Mouse (Mus musculus): ENCODE measurements around the gene Usp42. TPM values are rescaled to one million over a fixed set of nuclear protein-coding genes. Genes with fewer than 3 reads are reported as not detected.
A peak's percentile ranks its signal among the peaks of the same experiment; 100 is the strongest.

The Usp42 gene
- polyA plus RNA-seq, 1 experiment from 2014 or later = 15.4 TPM

DNA sequence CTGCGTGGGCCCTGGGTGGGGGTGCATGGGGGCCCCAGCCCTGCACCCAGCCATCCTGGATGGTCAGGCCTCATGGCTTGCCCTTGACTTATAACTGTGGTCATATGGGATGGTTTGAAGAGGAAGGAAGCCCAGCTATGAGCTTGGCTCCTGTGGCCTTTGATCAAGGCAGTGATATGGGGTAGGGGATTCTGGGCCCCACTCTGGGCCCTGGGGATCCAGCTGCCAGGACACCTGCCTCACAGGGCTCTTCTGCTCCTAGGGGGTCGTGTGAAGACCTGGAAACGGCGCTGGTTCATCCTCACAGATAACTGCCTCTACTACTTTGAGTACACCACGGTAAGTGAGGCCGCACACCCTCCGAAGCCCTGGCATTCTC lies 25.3 kb downstream of the Usp42 start:
- H3K36me3 ChIP-seq = peaks cover 34% of the 10 kb centered on the region
- ATAC-seq = peak; percentile 24; the same call in 1 of the 2 replicates
- H3K4me3 ChIP-seq (replicated peaks) = no peak overlapping the region
- no peak overlapping the region for H3K9ac ChIP-seq
- H3K4me2 ChIP-seq (replicated peaks) = no peak overlapping the region
- no peaks in the 10 kb centered on the region for H3K9me3 ChIP-seq
- no peaks in the 10 kb centered on the region for H3K27me3 ChIP-seq (replicated peaks)
- no peaks in the 10 kb centered on the region for H3K4me1 ChIP-seq (replicated peaks)
- peak overlapping the region; percentile 41; the same call in 1 of the 2 replicates for H3K27ac ChIP-seq
- whole genome bisulfite sequencing = 85% methylated on average over 7 of the region's 7 CpGs

DNA sequence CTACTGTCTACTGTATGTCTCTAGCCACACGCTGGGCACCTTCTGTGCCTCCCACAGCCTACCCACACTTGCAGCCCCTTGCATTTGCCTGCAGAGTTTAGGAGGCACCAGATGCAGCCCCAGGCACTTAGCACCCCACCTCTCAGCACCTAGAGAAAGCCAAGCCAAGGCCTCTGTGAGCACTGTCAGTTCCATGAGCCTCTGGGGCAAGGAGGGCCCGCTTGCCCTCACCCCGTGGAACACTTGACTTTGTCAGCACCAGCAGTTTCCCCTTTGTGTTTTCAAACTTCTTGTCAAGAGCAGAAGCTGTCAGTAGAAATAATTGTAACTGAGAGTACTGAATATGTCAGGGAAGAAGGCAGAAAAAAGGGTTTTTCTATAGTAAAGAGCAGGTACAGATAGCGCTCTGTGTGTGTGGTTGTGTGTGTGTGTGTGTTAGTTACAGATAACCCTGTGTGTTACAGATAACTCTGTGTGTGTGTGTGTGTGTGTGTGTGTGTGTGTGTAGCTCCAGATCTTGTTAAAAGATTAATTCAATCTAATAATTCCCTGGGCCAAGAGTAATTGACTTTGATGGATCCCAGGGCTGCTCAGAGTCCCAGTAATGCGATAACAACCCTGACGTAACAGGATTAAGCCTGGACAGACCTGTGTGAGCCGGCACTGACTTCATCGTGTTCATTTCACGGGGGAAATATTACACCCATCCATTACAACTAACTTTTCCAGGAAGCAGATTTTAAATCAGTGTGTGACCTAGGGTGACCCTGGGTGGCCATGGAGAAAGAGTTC lies 25.9 kb downstream of the Usp42 start:
- H3K27ac ChIP-seq = peak overlapping the region; percentile 41; the same call in 1 of the 2 replicates
- H3K9me3 ChIP-seq = no peaks in the 10 kb centered on the region
- H3K4me3 ChIP-seq (replicated peaks) = no peak overlapping the region
- ATAC-seq = peak; percentile 64
- no peaks in the 10 kb centered on the region for H3K4me1 ChIP-seq (replicated peaks)
- no peak overlapping the region for H3K9ac ChIP-seq
- 67% methylated on average over 9 of the region's 9 CpGs for WGBS
- H3K27me3 ChIP-seq (replicated peaks) = no peaks in the 10 kb centered on the region
- no peak overlapping the region for H3K4me2 ChIP-seq (replicated peaks)
- peaks cover 36% of the 10 kb centered on the region for H3K36me3 ChIP-seq

DNA sequence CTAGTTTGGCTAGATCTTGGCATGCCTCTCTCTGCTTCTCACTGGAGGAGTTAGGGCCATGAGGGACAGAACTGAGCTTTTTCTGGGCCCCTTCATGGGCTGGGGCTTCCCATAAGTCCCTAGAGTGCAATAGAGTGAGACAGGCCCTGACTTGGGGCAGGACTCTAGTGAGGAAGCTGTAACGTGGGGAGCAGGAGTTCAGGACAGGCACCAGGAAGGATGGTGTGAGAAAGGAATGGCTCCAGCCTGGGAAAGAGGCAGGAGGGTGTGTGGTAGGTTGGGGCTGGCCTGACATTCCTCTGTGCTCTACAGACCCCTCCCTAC lies 26.5 kb downstream of the Usp42 start:
- 0 out of 2 replicates have a peak overlapping the region, but pooled peaks have one; percentile 36 for H3K27ac ChIP-seq
- no peaks in the 10 kb centered on the region for H3K9me3 ChIP-seq
- no peak overlapping the region for H3K4me3 ChIP-seq (replicated peaks)
- no peaks in the 10 kb centered on the region for H3K27me3 ChIP-seq (replicated peaks)
- 59% methylated on average over 1 of the region's 1 CpGs for WGBS
- H3K4me1 ChIP-seq (replicated peaks) = no peaks in the 10 kb centered on the region
- H3K36me3 ChIP-seq = peaks cover 38% of the 10 kb centered on the region
- no peak for ATAC-seq
- H3K9ac ChIP-seq = no peak overlapping the region
- H3K4me2 ChIP-seq (replicated peaks) = no peak overlapping the region

DNA sequence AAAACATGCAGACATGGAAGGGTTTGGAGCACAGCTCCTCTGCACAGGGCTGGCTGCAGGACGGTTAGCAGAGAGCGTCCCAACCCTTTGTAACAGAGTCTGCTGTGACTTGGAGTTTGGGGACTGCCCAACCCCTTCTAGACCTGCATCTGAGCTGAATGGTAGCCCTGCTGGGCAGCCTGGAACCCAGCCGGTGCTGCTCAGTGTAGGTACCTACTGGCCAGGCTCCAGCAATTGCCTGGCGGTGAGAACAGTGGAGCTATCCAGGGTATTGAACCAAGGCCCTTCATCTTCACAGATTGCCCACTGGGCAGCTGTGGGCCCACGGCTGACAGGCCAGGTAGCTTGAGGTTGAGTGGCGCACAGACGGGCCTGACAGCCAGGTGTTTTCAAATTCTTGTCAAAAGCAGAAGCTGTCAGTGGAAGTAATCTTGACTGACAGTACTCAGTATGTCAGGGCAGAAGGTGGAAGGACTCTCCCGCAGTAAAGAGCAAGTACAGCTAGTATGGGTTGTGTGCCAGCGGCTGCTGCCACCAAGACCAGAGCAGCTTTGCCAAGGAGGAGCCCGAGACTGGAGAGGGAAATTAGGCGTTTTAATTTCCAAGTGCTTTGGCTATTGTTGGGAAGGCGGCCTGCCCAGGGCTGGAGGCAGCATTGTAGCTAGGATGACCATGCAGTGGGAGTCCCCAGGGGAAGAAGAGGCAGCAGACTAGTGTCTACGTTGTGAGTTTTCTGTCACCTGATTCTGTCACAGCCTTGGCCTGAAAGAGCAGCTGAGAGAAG lies 27.0 kb downstream of the Usp42 start:
- H3K27ac ChIP-seq = 0 out of 2 replicates have a peak overlapping the region, but pooled peaks have one; percentile 3
- H3K36me3 ChIP-seq = peaks cover 38% of the 10 kb centered on the region
- ATAC-seq = no peak
- no peaks in the 10 kb centered on the region for H3K9me3 ChIP-seq
- no peak overlapping the region for H3K9ac ChIP-seq
- WGBS = 81% methylated on average over 13 of the region's 13 CpGs
- no peaks in the 10 kb centered on the region for H3K4me1 ChIP-seq (replicated peaks)
- H3K4me2 ChIP-seq (replicated peaks) = no peak overlapping the region
- no peak overlapping the region for H3K4me3 ChIP-seq (replicated peaks)
- no peaks in the 10 kb centered on the region for H3K27me3 ChIP-seq (replicated peaks)

DNA sequence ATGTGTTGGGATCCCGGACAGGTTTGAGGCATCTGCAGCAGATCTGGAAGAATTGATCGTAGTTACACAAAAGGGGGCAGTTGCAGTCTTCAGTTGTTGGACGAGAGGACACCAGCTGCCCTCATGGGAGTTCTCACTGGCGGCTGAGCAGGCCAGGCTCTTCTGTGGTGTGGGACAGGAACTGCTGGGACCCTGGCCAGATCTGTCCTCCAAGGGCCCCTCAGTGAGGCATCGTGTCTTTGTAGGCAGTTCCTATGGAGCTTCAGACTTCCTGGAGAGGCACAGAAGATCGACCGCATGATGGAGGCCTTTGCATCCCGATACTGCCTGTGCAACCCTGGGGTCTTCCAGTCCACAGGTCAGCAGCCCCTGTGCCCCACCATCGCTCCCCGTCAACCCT lies 31.0 kb downstream of the Usp42 start:
- Histone ChIP-seq H3K4me3 (replicated peaks) (no peak overlapping the region), H3K36me3 (peaks cover 26% of the 10 kb centered on the region), H3K27ac (no peak overlapping the region), H3K9ac (no peak overlapping the region), H3K27me3 (replicated peaks) (no peaks in the 10 kb centered on the region), H3K4me2 (replicated peaks) (no peak overlapping the region), H3K4me1 (replicated peaks) (no peaks in the 10 kb centered on the region), H3K9me3 (no peaks in the 10 kb centered on the region)
- ATAC-seq = no peak
- 89% methylated on average over 10 of the region's 10 CpGs for WGBS

DNA sequence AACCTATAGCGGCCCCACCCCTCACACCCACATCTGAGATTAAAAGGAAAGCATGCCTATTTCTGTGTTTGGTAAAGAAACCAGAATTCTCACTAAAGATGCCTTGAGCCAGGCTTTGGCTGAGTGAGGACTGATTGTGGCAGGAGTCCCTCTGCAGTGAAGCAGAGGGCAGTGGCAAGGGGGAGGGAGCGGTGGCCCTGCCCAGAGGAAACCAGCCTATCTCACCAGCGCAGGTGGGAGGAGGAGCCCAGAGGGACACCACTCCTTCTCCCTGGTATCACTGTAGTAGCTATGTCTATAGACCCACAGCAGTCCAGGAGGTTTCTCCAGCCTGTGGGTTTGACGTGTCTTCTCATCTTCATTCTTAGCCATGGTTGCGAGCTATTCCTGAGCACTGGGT lies 31.8 kb downstream of the Usp42 start:
- peaks cover 26% of the 10 kb centered on the region for H3K36me3 ChIP-seq
- H3K4me3 ChIP-seq (replicated peaks) = no peak overlapping the region
- WGBS = 91% methylated on average over 5 of the region's 5 CpGs
- peak; percentile 76; the same call in 1 of the 2 replicates for ATAC-seq
- H3K4me1 ChIP-seq (replicated peaks) = no peaks in the 10 kb centered on the region
- H3K27me3 ChIP-seq (replicated peaks) = no peaks in the 10 kb centered on the region
- H3K27ac ChIP-seq = no peak overlapping the region
- H3K9me3 ChIP-seq = no peaks in the 10 kb centered on the region
- no peak overlapping the region for H3K9ac ChIP-seq
- H3K4me2 ChIP-seq (replicated peaks) = no peak overlapping the region

DNA sequence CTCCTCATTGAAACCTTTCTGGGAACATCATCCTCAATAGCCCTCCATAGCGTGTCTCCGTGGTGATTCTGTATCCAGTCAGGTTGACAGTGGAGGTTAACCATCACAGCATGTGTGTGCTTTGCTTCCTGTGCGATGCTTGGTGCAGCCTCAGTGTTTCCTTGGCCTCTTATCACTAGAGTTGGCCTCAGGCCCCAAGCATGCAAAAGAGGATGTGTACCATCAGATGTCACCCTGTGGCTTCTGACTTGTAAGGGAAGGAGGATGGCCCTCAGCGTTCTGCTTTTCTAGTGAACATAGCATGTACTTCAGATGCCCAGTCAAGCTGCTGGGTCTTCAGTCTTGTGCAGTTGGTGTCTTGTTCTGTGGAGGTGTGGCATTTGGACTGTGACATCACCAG lies 33.6 kb downstream of the Usp42 start:
- Histone ChIP-seq H3K36me3 (peaks cover 27% of the 10 kb centered on the region), H3K9me3 (no peaks in the 10 kb centered on the region), H3K4me3 (replicated peaks) (no peak overlapping the region), H3K4me2 (replicated peaks) (no peak overlapping the region), H3K27me3 (replicated peaks) (no peaks in the 10 kb centered on the region), H3K4me1 (replicated peaks) (no peaks in the 10 kb centered on the region), H3K27ac (no peak overlapping the region), H3K9ac (no peak overlapping the region)
- 86% methylated on average over 4 of the region's 4 CpGs for WGBS
- no peak for ATAC-seq

DNA sequence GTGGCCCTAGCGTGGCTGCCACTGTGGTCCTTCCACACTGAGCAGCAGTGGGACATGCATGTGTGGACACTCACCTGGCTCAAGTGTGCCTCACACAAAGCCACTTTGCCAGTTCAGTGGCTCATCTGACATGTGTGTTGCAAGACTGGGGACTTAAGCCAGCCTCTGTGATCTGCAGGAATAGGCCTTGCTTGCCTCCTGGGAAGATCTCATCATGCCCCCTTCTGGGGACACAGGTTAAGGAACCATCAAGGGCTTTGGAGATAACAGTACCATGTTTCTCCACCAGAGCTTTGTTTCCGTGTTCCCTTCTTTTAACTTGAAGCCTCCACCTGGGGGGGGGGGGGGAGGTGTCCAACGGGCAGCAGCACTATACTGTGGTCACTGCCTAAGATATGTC lies 35.8 kb downstream of the Usp42 start:
- Histone ChIP-seq H3K9ac (no peak overlapping the region), H3K9me3 (no peaks in the 10 kb centered on the region), H3K4me3 (replicated peaks) (no peak overlapping the region), H3K4me2 (replicated peaks) (no peak overlapping the region), H3K4me1 (replicated peaks) (no peaks in the 10 kb centered on the region), H3K27me3 (replicated peaks) (no peaks in the 10 kb centered on the region), H3K36me3 (peaks cover 27% of the 10 kb centered on the region), H3K27ac (no peak overlapping the region)
- WGBS = 56% methylated on average over 3 of the region's 3 CpGs
- ATAC-seq = peak; percentile 61; the same call in 1 of the 2 replicates

DNA sequence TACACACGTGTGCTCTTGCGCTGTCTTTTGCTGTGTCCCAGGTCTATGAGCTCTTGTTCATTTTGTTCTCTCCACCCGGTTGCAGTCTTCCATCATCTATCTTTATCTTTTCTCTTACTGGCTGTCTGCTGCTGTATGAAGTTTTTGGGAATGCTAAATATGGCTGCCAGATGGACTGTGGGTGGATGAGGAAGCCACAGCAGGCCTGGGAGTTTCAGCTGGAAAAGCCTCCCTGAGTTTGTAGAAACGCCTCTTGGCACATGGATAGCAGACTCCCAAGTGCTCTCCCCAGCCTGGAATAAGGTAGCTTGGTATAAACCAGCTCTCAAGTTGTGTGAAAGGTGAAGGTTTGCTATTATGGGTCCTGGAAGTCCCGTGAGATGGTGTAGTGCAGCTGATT lies 41.2 kb downstream of the Usp42 start:
- no peak overlapping the region for H3K9ac ChIP-seq
- WGBS = 97% methylated on average over 5 of the region's 5 CpGs
- H3K4me1 ChIP-seq (replicated peaks) = no peaks in the 10 kb centered on the region
- no peak overlapping the region for H3K27ac ChIP-seq
- no peak overlapping the region for H3K4me3 ChIP-seq (replicated peaks)
- H3K27me3 ChIP-seq (replicated peaks) = no peaks in the 10 kb centered on the region
- peaks cover 29% of the 10 kb centered on the region for H3K36me3 ChIP-seq
- H3K9me3 ChIP-seq = no peaks in the 10 kb centered on the region
- no peak overlapping the region for H3K4me2 ChIP-seq (replicated peaks)
- no peak for ATAC-seq

DNA sequence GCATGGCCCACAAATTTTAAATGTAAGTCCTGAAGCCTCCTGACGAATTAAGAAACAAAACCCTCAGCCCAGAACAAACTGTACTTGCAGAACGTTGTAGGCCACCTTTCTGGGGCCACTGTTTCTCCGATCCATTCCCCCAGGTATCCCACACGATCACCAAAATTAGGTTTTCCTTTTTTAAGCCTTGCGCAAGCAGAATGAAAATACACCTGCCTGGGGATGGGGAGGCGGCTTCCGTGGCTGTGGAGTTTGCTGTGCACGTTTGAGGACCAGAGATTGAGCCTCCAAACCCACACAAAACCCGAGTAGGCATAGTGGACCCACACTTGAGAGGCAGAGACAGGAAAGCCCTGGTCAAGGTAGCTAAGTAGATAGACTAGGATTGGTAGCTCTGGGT lies 41.7 kb downstream of the Usp42 start:
- Histone ChIP-seq H3K36me3 (peaks cover 29% of the 10 kb centered on the region), H3K4me3 (replicated peaks) (no peak overlapping the region), H3K4me1 (replicated peaks) (no peaks in the 10 kb centered on the region), H3K9me3 (no peaks in the 10 kb centered on the region), H3K27me3 (replicated peaks) (no peaks in the 10 kb centered on the region), H3K9ac (no peak overlapping the region), H3K4me2 (replicated peaks) (no peak overlapping the region), H3K27ac (no peak overlapping the region)
- WGBS = 88% methylated on average over 9 of the region's 9 CpGs
- no peak for ATAC-seq

DNA sequence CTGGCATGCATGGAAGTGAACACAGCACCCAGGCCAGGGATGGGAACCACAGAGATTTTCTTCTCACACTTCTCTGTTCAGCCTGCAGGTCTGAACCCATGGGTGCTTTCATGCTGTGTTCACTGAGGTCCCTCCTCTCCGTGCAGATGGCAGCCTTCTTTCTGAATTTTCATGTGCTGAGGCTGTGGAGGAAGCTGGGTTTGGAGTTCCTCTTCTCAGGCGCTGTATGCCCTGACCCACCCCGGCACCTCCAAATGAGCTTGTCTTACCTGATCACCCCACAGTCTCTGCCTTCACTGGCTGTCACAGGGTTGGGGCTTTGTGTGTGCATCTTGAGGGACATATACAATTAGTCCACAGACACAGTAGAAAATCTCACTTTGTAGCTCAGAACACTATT lies 44.5 kb downstream of the Usp42 start:
- 0 out of 2 replicates have a peak, but pooled peaks cover 5% of the 10 kb centered on the region for H3K4me1 ChIP-seq (replicated peaks)
- WGBS = 93% methylated on average over 3 of the region's 3 CpGs
- H3K4me2 ChIP-seq (replicated peaks) = no peak overlapping the region
- no peak overlapping the region for H3K9ac ChIP-seq
- no peaks in the 10 kb centered on the region for H3K9me3 ChIP-seq
- H3K27ac ChIP-seq = no peak overlapping the region
- no peak for ATAC-seq
- no peaks in the 10 kb centered on the region for H3K27me3 ChIP-seq (replicated peaks)
- no peak overlapping the region for H3K4me3 ChIP-seq (replicated peaks)
- H3K36me3 ChIP-seq = peaks cover 13% of the 10 kb centered on the region; the same call in 1 of the 2 replicates

DNA sequence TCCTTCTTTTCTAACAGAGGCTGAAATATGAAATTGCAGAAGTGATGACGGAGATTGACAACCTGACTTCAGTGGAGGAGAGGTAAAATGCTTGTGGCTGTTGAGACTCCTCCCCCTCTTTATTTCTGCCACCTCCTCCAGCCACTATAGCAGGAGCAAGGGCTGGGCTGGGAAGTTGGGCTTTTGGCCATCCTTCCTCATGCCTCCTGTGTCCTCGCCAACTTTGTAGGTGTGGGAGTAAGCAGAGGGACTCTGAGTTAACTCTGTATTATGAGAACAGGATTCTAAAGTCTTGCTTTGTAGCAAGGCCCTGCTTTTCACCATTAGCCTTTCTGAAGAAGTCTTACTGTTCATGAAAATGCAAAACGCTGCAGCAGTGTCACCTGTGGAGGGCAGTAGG lies 45.6 kb downstream of the Usp42 start:
- peaks cover 11% of the 10 kb centered on the region; the same call in 1 of the 2 replicates for H3K36me3 ChIP-seq
- H3K4me1 ChIP-seq (replicated peaks) = 0 out of 2 replicates have a peak, but pooled peaks cover 5% of the 10 kb centered on the region
- H3K4me2 ChIP-seq (replicated peaks) = no peak overlapping the region
- H3K9me3 ChIP-seq = no peaks in the 10 kb centered on the region
- no peak overlapping the region for H3K9ac ChIP-seq
- 86% methylated on average over 3 of the region's 3 CpGs for WGBS
- H3K27me3 ChIP-seq (replicated peaks) = no peaks in the 10 kb centered on the region
- H3K4me3 ChIP-seq (replicated peaks) = no peak overlapping the region
- ATAC-seq = no peak
- no peak overlapping the region for H3K27ac ChIP-seq
